Mouse (Mus musculus) adrenal gland, adult 10 weeks (tissue): ENCODE data around the gene Slc44a3. TPM values are rescaled to one million over a fixed set of nuclear protein-coding genes. Genes with fewer than 3 reads are reported as not detected.

Experiments used
- polyA plus RNA-seq: library from polyadenylated mRNA; stranded (reverse); fragments of 350-450 nt; fragmentation: Illumina TruSeq; extraction: RNeasy Lipid Tissue Mini Kit (QIAGEN cat#74804); gene quantifications from one replicate; pipeline ENCODE4 v1.2.3, GENCODE M21; 2014; ENCODE audit warnings: low read depth, low replicate concordance

Slc44a3 gene
- 93.4 TPM for polyA plus RNA-seq

DNA sequence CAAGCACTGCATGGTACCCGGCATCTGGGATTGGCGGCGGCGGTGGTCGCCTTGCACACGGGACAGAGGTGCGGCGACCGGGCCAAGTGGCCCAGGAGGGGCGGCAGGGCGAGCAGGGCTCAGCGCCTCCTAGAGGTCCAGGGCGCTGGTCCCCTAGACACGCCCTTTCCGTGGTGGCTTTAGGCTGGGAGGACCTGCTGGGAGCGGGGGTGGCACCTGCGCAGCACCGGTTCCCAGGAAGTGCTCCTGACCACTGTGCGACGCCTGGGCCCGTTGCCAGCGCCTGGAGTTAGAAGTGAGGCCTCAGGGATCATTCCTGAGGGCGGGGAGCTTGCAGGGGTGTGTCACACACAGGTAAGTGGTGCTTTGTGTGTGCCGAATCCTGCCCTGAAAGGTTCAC is at the start of gene Slc44a3:
Gene Slc44a3, minus strand, starts transcription at position 229 of the 400 bp plus-strand sequence.

DNA sequence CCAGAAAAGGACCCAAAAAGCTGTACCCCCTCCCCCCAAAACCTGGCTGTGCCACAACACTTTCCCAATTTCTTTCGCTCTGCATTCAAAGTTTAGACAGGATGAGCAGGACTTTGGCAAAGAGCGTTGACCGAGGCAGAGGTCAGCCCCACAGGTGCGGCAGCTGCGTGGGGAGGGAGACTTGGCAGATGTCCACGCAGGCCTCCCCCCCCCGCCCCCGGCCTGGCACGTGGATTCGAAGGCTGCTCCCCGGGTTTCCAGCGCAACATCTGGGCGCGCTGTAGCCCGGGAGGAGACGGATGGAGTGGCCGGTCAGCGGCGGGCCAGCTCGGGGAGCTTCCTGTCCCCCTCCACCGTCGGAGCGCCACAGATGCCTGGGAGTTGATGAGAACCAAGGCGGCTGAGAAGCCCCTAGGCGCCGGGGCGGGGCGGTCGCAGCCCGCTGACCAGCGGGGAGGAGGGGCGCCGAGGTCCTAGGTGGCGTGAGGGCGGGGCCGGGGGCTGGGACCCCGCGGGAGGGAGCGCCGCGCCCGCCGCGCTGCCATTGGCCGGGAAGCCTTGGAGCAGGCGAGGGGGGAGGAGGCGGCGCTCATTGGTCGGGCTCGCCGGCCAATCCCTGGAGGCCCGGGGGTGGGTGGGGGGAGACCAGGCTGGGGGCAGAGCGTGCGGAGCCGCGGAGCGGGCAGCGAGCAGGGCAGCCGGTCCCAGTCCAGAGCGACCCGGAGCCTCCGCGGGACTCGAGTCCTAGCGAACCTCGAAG is 106.2 kb downstream of the Slc44a3 start, which contains the start of gene Cnn3:
Gene Cnn3, plus strand, starts transcription at position 637 of the 760 bp plus-strand sequence.

Other genes starting within 250 kb of the Slc44a3 start
- 145 TPM for gene Tmem56, start 249.3 kb downstream of the Slc44a3 start, polyA plus RNA-seq
- 69.1 TPM for gene Alg14, start 240.6 kb downstream of the Slc44a3 start, polyA plus RNA-seq
- 379 TPM for gene Cnn3, start 105.9 kb downstream of the Slc44a3 start, polyA plus RNA-seq
- not detected for gene 4930432M17Rik, start 138.4 kb upstream of the Slc44a3 start, polyA plus RNA-seq
- 27.0 TPM for gene F3, start 191.1 kb upstream of the Slc44a3 start, polyA plus RNA-seq